In the genomic region with DNA sequence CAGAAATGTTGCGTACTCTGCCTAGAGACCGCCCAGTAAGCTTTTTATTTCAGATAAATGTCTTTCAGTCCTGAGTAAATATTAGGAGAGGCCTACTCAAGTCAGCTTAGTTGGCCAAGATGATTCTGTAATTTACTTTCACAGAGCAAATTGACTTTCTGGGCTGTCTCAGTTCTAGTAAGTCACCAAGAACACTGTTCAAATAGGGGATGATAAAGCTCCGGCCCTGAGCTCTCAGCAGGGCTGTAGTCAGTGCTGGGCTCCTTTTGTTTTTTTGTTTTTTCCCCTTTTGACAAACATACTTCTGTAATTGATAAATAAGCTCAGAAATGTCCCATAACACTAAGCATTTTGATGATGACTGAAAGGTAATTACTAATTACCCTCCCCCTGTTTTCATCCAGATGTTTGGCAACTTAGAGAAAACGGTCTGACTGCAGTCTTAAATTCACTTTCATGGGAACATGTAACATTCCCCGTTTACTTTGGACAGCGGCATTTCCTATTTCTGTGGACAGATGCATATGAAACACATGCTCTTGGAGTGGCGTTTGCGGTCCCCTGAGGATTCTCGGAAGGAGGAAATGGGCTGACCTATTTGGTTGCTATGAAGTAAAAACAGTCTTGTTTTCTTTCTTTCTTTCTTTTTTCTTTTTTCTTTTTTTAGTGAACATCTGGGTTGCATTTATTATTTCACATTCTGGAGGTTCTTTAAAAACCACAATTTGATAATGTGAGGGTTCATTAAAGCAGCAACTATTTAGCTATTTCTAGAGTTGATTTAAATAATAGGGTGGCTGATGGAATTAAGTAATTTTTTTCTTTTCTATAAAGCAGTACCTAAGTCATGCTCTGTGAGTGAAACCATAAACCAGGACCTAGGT, we compare ENCODE assay signal across 8 mouse cellular contexts. TPM values are rescaled to one million over a fixed set of nuclear protein-coding genes. Genes with fewer than 3 reads are reported as not detected.
A peak's percentile ranks its signal among the peaks of the same experiment; 100 is the strongest.
DNase-seq lines count a peak whose midpoint lies in the region; ATAC-seq and TF ChIP-seq lines count a peak whose summit lies in the region.

No protein-coding gene starts in this region.

- peaks cover 66% of the 10 kb centered on the region for H3K79me2 ChIP-seq in MEL (ENCODE audit: control insufficient read depth, insufficient read depth, low read length, poor library complexity)

- DNase-seq in MEL (ENCODE audit: low read depth, low spot score): peak; percentile 53
- DNase-seq in heart, postnatal 4 days: peak; percentile 77
- DNase-seq in spleen, postnatal 10 days (ENCODE audit: low spot score in 2 of 2): no peak
- no peak for DNase-seq in layer of hippocampus, postnatal 25 days (ENCODE audit: extremely low spot score in 1 of 2, low spot score in 1 of 2)
- no peak for DNase-seq in left cerebral cortex, adult 11 months (ENCODE audit: low spot score)
- DNase-seq in retina, embryonic 14.5 days (ENCODE audit: low spot score): no peak

- peaks cover 20 to 45% of the 10 kb centered on the region in 2 experiments for H3K4me1 ChIP-seq in MEL (ENCODE audit: control insufficient read depth in 1 of 2, insufficient read depth in 2 of 2, low read length in 2 of 2)
- H3K4me1 ChIP-seq in embryonic facial prominence, embryonic 12.5 days: peaks cover 58% of the 10 kb centered on the region
- H3K4me1 ChIP-seq in liver, embryonic 15.5 days (replicated peaks): peaks cover 93% of the 10 kb centered on the region

- TF ChIP-seq EP300 in MEL (IDR thresholded peaks at IDR 0.05; ENCODE audit: low read depth in 1 of 2, low read length in 2 of 2): no peak; a peak in 1 of 4 replicates

- peak overlapping the region; percentile 65 for H3K9ac ChIP-seq in MEL (ENCODE audit: control insufficient read depth, low read depth, low read length, poor library complexity, severe bottlenecking)
- no peak overlapping the region for H3K9ac ChIP-seq in embryonic facial prominence, embryonic 12.5 days
- peak overlapping the region; percentile 39 for H3K9ac ChIP-seq in liver, embryonic 15.5 days

- H3K36me3 ChIP-seq in MEL (ENCODE audit: control insufficient read depth in 1 of 2, insufficient read depth in 2 of 2, low read length in 2 of 2): peaks cover 0 to 39% of the 10 kb centered on the region in 2 experiments; a peak in 2 of 4 replicates
- no peaks in the 10 kb centered on the region for H3K36me3 ChIP-seq in embryonic facial prominence, embryonic 12.5 days
- H3K36me3 ChIP-seq in liver, embryonic 15.5 days (replicated peaks): peaks cover 15% of the 10 kb centered on the region

- no peaks in the 10 kb centered on the region for H3K27me3 ChIP-seq in MEL (ENCODE audit: control insufficient read depth in 1 of 2, insufficient read depth in 2 of 2, low read length in 2 of 2)
- H3K27me3 ChIP-seq in embryonic facial prominence, embryonic 12.5 days: no peaks in the 10 kb centered on the region
- no peaks in the 10 kb centered on the region for H3K27me3 ChIP-seq in liver, embryonic 15.5 days

- peak overlapping the region; percentile 83 for H3K27ac ChIP-seq in MEL (ENCODE audit: control insufficient read depth, low read depth, low read length)
- H3K27ac ChIP-seq in embryonic facial prominence, embryonic 12.5 days: peak overlapping the region; percentile 69
- H3K27ac ChIP-seq in liver, embryonic 15.5 days (replicated peaks): peak overlapping the region; percentile 86

- no peak for TF ChIP-seq RAD21 in MEL (IDR thresholded peaks at IDR 0.05; ENCODE audit: low read depth, low read length)

- no peaks in the 10 kb centered on the region for H3K9me3 ChIP-seq in MEL (replicated peaks; ENCODE audit: insufficient read depth, low read length)
- H3K9me3 ChIP-seq in embryonic facial prominence, embryonic 12.5 days: no peaks in the 10 kb centered on the region
- H3K9me3 ChIP-seq in liver, embryonic 15.5 days (replicated peaks): no peaks in the 10 kb centered on the region

- 28% methylated on average over 9 of the region's 9 CpGs for WGBS in embryonic facial prominence, embryonic 12.5 days
- WGBS in liver, embryonic 15.5 days (ENCODE audit: insufficient replicate concordance): 27% methylated on average over 9 of the region's 9 CpGs

- no peak for TF ChIP-seq CTCF in MEL (IDR thresholded peaks at IDR 0.05 in 2 of 3, conservative IDR thresholded peaks at IDR 0.05 in 1 of 3; ENCODE audit: control insufficient read depth in 1 of 3, insufficient read depth in 1 of 3, low read depth in 2 of 3, low read length in 3 of 3, poor library complexity in 1 of 3, severe bottlenecking in 1 of 3)

- peak overlapping the region; percentile 21 for H3K4me2 ChIP-seq in embryonic facial prominence, embryonic 12.5 days (replicated peaks)
- H3K4me2 ChIP-seq in liver, embryonic 15.5 days: peak overlapping the region; percentile 63

- TF ChIP-seq POLR2A in MEL (IDR thresholded peaks at IDR 0.05; ENCODE audit: control insufficient read depth in 1 of 2, insufficient read depth in 1 of 2, low read depth in 1 of 2, low read length in 2 of 2, poor library complexity in 1 of 2): no peak

- peak overlapping the region; percentile 54 to 57 for H3K4me3 ChIP-seq in MEL (ENCODE audit: control insufficient read depth in 1 of 2, insufficient read depth in 1 of 2, low read depth in 2 of 2, low read length in 2 of 2)
- H3K4me3 ChIP-seq in embryonic facial prominence, embryonic 12.5 days: no peak overlapping the region
- H3K4me3 ChIP-seq in liver, embryonic 15.5 days (replicated peaks): peak overlapping the region; percentile 23

- ATAC-seq in embryonic facial prominence, embryonic 12.5 days (ENCODE audit: insufficient number of reproducible peaks, insufficient read depth, low FRiP score, low TSS enrichment): 0 out of 2 replicates have a peak, but pooled peaks have one; percentile 49
- no peak for ATAC-seq in liver, embryonic 15.5 days (ENCODE audit: insufficient read depth)

TF ChIP-seq in MEL, 35 proteins besides CTCF, POLR2A, EP300 and RAD21:
- TF ChIP-seq TAL1 (IDR thresholded peaks at IDR 0.05; ENCODE audit: low read length) (no peak), HCFC1 (IDR thresholded peaks at IDR 0.05; ENCODE audit: low read depth, low read length) (no peak), MAX (IDR thresholded peaks at IDR 0.05; ENCODE audit: low read length) (peak; percentile 26; the same call in 1 of the 2 replicates), TBP (IDR thresholded peaks at IDR 0.05; ENCODE audit: low read depth, low read length) (peak; percentile 26; the same call in 1 of the 2 replicates), MXI1 (IDR thresholded peaks at IDR 0.05; ENCODE audit: low read depth, low read length) (peak; percentile 79), USF2 (IDR thresholded peaks at IDR 0.05; ENCODE audit: borderline replicate concordance in 1 of 2, insufficient read depth in 1 of 2, low read depth in 1 of 2, low read length in 2 of 2) (no peak), NELFE (IDR thresholded peaks at IDR 0.05; ENCODE audit: low read depth, low read length) (no peak), MAFK (IDR thresholded peaks at IDR 0.05; ENCODE audit: borderline replicate concordance, low read depth, low read length) (0 out of 2 replicates have a peak, but pooled peaks have one; percentile 2), POLR2AphosphoS2 (IDR thresholded peaks at IDR 0.05; ENCODE audit: low read length) (no peak), CHD1 (IDR thresholded peaks at IDR 0.05; ENCODE audit: low read depth, low read length) (0 out of 2 replicates have a peak, but pooled peaks have one; percentile 94), UBTF (IDR thresholded peaks at IDR 0.05; ENCODE audit: borderline replicate concordance, insufficient read depth, low read depth, low read length) (0 out of 2 replicates have a peak, but pooled peaks have one; percentile 61), MYC (IDR thresholded peaks at IDR 0.05; ENCODE audit: low read depth, low read length) (0 out of 2 replicates have a peak, but pooled peaks have one; percentile 19), MYB (IDR thresholded peaks at IDR 0.05; ENCODE audit: low read depth, low read length) (no peak), GABPA (IDR thresholded peaks at IDR 0.05; ENCODE audit: low read depth, low read length) (no peak), JUND (IDR thresholded peaks at IDR 0.05; ENCODE audit: low read depth, low read length) (no peak), SIN3A (IDR thresholded peaks at IDR 0.05; ENCODE audit: low read length) (0 out of 2 replicates have a peak, but pooled peaks have one; percentile 53), ZMIZ1 (IDR thresholded peaks at IDR 0.05; ENCODE audit: low read depth, low read length) (no peak), ZC3H11A (IDR thresholded peaks at IDR 0.05; ENCODE audit: low read depth, low read length) (no peak)
TF ChIP-seq in MEL: peak in this region for 8.

RNA-seq across cellular contexts. Expression of a gene that starts 10.7 kb away (rescaled TPM):
- 32.8 and 41.1 TPM in 2 replicates for total RNA-seq in MEL (2012; rRNA removed)
- polyA plus RNA-seq in MEL (2012; ENCODE audit: insufficient read depth in 1 of 2, insufficient read length in 2 of 2, low read depth in 1 of 2, low replicate concordance in 2 of 2, missing spikeins in 1 of 2): 10 to 100 TPM in 1 of 2 experiments, not detected in 1; 44.9 TPM
- polyA plus RNA-seq in embryonic facial prominence, embryonic 12.5 days (2016; fragmentation: Nextera tagmentation; extraction: Ambion mirVana): 46.0 and 48.7 TPM in 2 replicates
- 100 to 1,000 TPM in 1 of 2 experiments, 10 to 100 TPM in 1; 95.3 to 102 TPM for total RNA-seq in heart, postnatal 4 days (2021)
- polyA plus RNA-seq in liver, embryonic 15.5 days (2015; fragmentation: Nextera tagmentation; extraction: Ambion mirVana): 35.7 and 37.5 TPM in 2 replicates
- total RNA-seq in layer of hippocampus, postnatal 25 days (2021): 10 to 100 TPM; 40.8 to 49.8 TPM

Comparison
In these comparisons a context has a peak if more than half of its experiments do, and no peak if none do; other contexts are left out.
1. DNase-seq: peak in MEL (single experiment) and heart, postnatal 4 days (single experiment); none in spleen, postnatal 10 days (0 of 2), layer of hippocampus, postnatal 25 days (0 of 2), left cerebral cortex, adult 11 months (single experiment) and retina, embryonic 14.5 days (single experiment).
2. Peak in every context shown above with its lines, with median percentiles within 50 percentile points of each other: H3K27ac ChIP-seq.